Mouse (Mus musculus): Measurements from ENCODE around the gene Ube4b. TPM values are rescaled to one million over a fixed set of nuclear protein-coding genes. Genes with fewer than 3 reads are reported as not detected.

The Ube4b gene
- total and polyA plus RNA-seq, 3 experiments, result 28.4 to 104 (median 71.0) TPM

DNA sequence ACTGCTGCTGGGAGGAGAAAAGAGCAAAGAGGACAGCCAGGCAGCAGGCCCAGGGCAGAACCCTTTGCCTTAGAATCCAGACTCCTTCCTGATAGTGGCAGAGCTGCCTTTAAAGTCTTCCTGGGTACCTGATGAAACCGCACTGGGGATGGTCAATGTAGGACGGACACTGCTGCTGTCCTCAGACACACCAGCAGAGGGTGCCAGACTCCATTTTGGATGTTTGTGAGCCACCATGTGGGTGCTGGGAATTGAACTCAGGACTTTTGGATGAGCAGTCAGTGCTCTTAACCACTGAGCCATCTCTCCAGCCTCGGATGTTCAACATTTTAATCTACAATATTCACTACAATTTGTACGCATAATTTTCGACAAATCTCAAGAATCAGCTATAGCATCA is 96.1 kb downstream of the Ube4b start:
- Histone ChIP-seq H3K79me2 (ENCODE audit: control insufficient read depth, insufficient read depth, low read length, poor library complexity) (no peaks in the 10 kb centered on the region), H3K27me3 (ENCODE audit: control insufficient read depth in 1 of 2, insufficient read depth in 2 of 2, low read length in 2 of 2) (no peaks in the 10 kb centered on the region), H3K4me1 (ENCODE audit: control insufficient read depth in 1 of 2, insufficient read depth in 2 of 2, low read length in 2 of 2) (no peaks in the 10 kb centered on the region), H3K9me3 (replicated peaks; ENCODE audit: insufficient read depth, low read length) (no peaks in the 10 kb centered on the region), H3K36me3 (ENCODE audit: control insufficient read depth in 1 of 2, insufficient read depth in 2 of 2, low read length in 2 of 2) (no peaks in the 10 kb centered on the region; a peak in 1 of 4 replicates), H3K27ac (ENCODE audit: control insufficient read depth, low read depth, low read length) (no peak overlapping the region), H3K4me3 (ENCODE audit: control insufficient read depth in 1 of 2, insufficient read depth in 1 of 2, low read depth in 2 of 2, low read length in 2 of 2) (no peak overlapping the region), H3K9ac (ENCODE audit: control insufficient read depth, low read depth, low read length, poor library complexity, severe bottlenecking) (no peak overlapping the region)
- no peak for TF ChIP-seq MYC (IDR thresholded peaks at IDR 0.05; ENCODE audit: low read depth, low read length)
- peak; percentile 24 to 30 (median 25); a peak in 3 of 6 replicates for TF ChIP-seq CTCF (IDR thresholded peaks at IDR 0.05 in 2 of 3, conservative IDR thresholded peaks at IDR 0.05 in 1 of 3; ENCODE audit: control insufficient read depth in 1 of 3, insufficient read depth in 1 of 3, low read depth in 2 of 3, low read length in 3 of 3, poor library complexity in 1 of 3, severe bottlenecking in 1 of 3)
- DNase-seq (ENCODE audit: low read depth, low spot score), result no peak

DNA sequence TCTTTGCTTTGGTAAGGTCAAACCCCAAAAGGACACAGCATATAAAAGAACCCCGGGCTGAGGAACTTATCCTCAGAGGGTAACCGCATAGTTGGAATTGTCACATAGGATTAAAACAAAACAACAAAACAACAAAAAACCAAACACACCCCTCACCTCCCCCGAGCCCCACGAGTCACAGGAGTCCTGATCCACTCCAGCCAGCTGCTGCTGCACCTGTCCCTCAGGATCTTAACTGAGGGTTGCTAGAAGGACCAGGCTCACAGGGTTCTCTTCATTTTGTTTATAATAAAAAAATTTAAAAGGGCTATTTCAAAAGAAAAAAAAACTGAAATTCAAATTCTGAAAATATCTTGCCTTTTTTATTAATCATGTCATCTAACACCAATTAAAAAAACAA is 97.8 kb downstream of the Ube4b start:
- H3K27ac ChIP-seq (ENCODE audit: control insufficient read depth, low read depth, low read length), result no peak overlapping the region
- no peaks in the 10 kb centered on the region for H3K79me2 ChIP-seq (ENCODE audit: control insufficient read depth, insufficient read depth, low read length, poor library complexity)
- no peaks in the 10 kb centered on the region for H3K4me1 ChIP-seq (ENCODE audit: control insufficient read depth in 1 of 2, insufficient read depth in 2 of 2, low read length in 2 of 2)
- no peak for DNase-seq (ENCODE audit: low read depth, low spot score)
- TF ChIP-seq MYB (IDR thresholded peaks at IDR 0.05; ENCODE audit: low read depth, low read length), result no peak
- TF ChIP-seq HCFC1 (IDR thresholded peaks at IDR 0.05; ENCODE audit: low read depth, low read length), result no peak
- no peak for TF ChIP-seq TCF12 (IDR thresholded peaks at IDR 0.05; ENCODE audit: low read depth, low read length)
- TF ChIP-seq UBTF (IDR thresholded peaks at IDR 0.05; ENCODE audit: borderline replicate concordance, insufficient read depth, low read depth, low read length), result no peak
- no peak for TF ChIP-seq ELF1 (IDR thresholded peaks at IDR 0.05; ENCODE audit: low read depth, low read length)
- TF ChIP-seq SMC3 (IDR thresholded peaks at IDR 0.05; ENCODE audit: low read depth, low read length), result no peak
- no peak for TF ChIP-seq MXI1 (IDR thresholded peaks at IDR 0.05; ENCODE audit: low read depth, low read length)
- TF ChIP-seq MAZ (IDR thresholded peaks at IDR 0.05; ENCODE audit: low read depth, low read length), result no peak
- TF ChIP-seq MEF2A (IDR thresholded peaks at IDR 0.05; ENCODE audit: extremely low read depth, insufficient replicate concordance, low read depth, low read length, poor library complexity, severe bottlenecking), result no peak
- no peak for TF ChIP-seq MYC (IDR thresholded peaks at IDR 0.05; ENCODE audit: low read depth, low read length)
- TF ChIP-seq ZMIZ1 (IDR thresholded peaks at IDR 0.05; ENCODE audit: low read depth, low read length), result no peak
- TF ChIP-seq TBP (IDR thresholded peaks at IDR 0.05; ENCODE audit: low read depth, low read length), result no peak
- TF ChIP-seq RAD21 (IDR thresholded peaks at IDR 0.05; ENCODE audit: low read depth, low read length), result no peak
- H3K9ac ChIP-seq (ENCODE audit: control insufficient read depth, low read depth, low read length, poor library complexity, severe bottlenecking), result no peak overlapping the region
- H3K4me3 ChIP-seq (ENCODE audit: control insufficient read depth in 1 of 2, insufficient read depth in 1 of 2, low read depth in 2 of 2, low read length in 2 of 2), result no peak overlapping the region
- H3K9me3 ChIP-seq (replicated peaks; ENCODE audit: insufficient read depth, low read length), result no peaks in the 10 kb centered on the region
- H3K36me3 ChIP-seq (ENCODE audit: control insufficient read depth in 1 of 2, insufficient read depth in 2 of 2, low read length in 2 of 2), result no peaks in the 10 kb centered on the region
- no peaks in the 10 kb centered on the region for H3K27me3 ChIP-seq (ENCODE audit: control insufficient read depth in 1 of 2, insufficient read depth in 2 of 2, low read length in 2 of 2)

DNA sequence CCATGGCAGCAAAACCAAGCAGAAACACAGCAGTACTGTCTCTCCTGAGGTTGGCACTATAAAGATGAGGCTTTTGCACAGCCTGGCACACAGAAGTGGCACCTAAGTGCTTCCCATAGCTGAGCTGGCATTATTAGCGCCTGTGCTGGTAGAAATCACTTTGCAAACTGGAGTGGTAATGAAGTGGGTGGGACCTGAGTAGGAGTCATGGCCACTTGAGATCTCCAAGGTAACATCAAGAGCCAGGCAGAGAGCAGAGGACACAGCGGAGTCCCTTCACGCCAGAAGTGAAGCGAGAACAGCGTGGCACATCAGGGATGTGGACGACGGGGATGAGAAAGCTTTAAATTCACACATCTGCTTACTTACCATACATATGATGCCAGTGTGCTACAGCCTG is 99.3 kb downstream of the Ube4b start:
- Histone ChIP-seq H3K79me2 (ENCODE audit: control insufficient read depth, insufficient read depth, low read length, poor library complexity) (no peaks in the 10 kb centered on the region), H3K4me1 (ENCODE audit: control insufficient read depth in 1 of 2, insufficient read depth in 2 of 2, low read length in 2 of 2) (no peaks in the 10 kb centered on the region), H3K9me3 (replicated peaks; ENCODE audit: insufficient read depth, low read length) (no peaks in the 10 kb centered on the region), H3K27ac (ENCODE audit: control insufficient read depth, low read depth, low read length) (no peak overlapping the region), H3K9ac (ENCODE audit: control insufficient read depth, low read depth, low read length, poor library complexity, severe bottlenecking) (no peak overlapping the region), H3K36me3 (ENCODE audit: control insufficient read depth in 1 of 2, insufficient read depth in 2 of 2, low read length in 2 of 2) (no peaks in the 10 kb centered on the region), H3K4me3 (ENCODE audit: control insufficient read depth in 1 of 2, insufficient read depth in 1 of 2, low read depth in 2 of 2, low read length in 2 of 2) (no peak overlapping the region), H3K27me3 (ENCODE audit: control insufficient read depth in 1 of 2, insufficient read depth in 2 of 2, low read length in 2 of 2) (no peaks in the 10 kb centered on the region)
- no peak for DNase-seq (ENCODE audit: low read depth, low spot score)
- TF ChIP-seq USF1 (IDR thresholded peaks at IDR 0.05; ENCODE audit: low read depth, low read length) (no peak), POLR2AphosphoS2 (IDR thresholded peaks at IDR 0.05; ENCODE audit: low read length) (no peak), MXI1 (IDR thresholded peaks at IDR 0.05; ENCODE audit: low read depth, low read length) (no peak), GATA1 (IDR thresholded peaks at IDR 0.05; ENCODE audit: low read depth, low read length) (no peak), SMC3 (IDR thresholded peaks at IDR 0.05; ENCODE audit: low read depth, low read length) (no peak)

Measured in MEL (cell line).